Mouse (Mus musculus) midbrain, embryonic 10.5 days (tissue): Measurements from ENCODE around the gene Cep164. TPM values are rescaled to one million over a fixed set of nuclear protein-coding genes. Genes with fewer than 3 reads are reported as not detected.
"Not testable (repeated sequence)": the region's sequence is repeated elsewhere in the genome, so short reads cannot be mapped to it uniquely, and the experiment has no call there.

Source experiments
- DNase-seq: peaks from one replicate; pipeline ENCODE4 v3.0.0-alpha.2; 2017; ENCODE audit warnings: low spot score
- H3K27ac ChIP-seq: fragments of 300-500 bp; sonication (generic); replicated peaks from 2 replicates; pipeline ENCODE4 v1.5.1; 2016; ENCODE audit warnings: mild to moderate bottlenecking
- H3K27me3 ChIP-seq: fragments of 300-500 bp; sonication (generic); 2 replicates; pipeline ENCODE4 v1.6.1; 2016; ENCODE audit warnings: low read depth, mild to moderate bottlenecking; ENCODE audit not compliant: poor library complexity, severe bottlenecking
- H3K36me3 ChIP-seq: fragments of 300-500 bp; sonication (generic); 2 replicates; pipeline ENCODE4 v1.6.1; 2016; ENCODE audit warnings: mild to moderate bottlenecking, moderate library complexity
- H3K4me1 ChIP-seq: fragments of 300-500 bp; sonication (generic); 2 replicates; pipeline ENCODE4 v1.6.1; 2016
- H3K4me3 ChIP-seq: fragments of 300-500 bp; sonication (generic); 2 replicates; pipeline ENCODE4 v1.5.1; 2016; ENCODE audit warnings: mild to moderate bottlenecking, moderate library complexity
- H3K9me3 ChIP-seq: fragments of 300-500 bp; sonication (generic); replicated peaks from 2 replicates; pipeline ENCODE4 v1.6.1; 2016; ENCODE audit warnings: mild to moderate bottlenecking
- WGBS: fragments of 180-500 bp; shearing (Covaris S2); methylation state at CpG from one replicate; pipeline ENCODE4 v1.1.7; 2016; 5-methylcytosine and 5-hydroxymethylcytosine counted together
- polyA plus RNA-seq: library from polyadenylated mRNA; unstranded; fragments of >200 nt; fragmentation: Nextera tagmentation; extraction: Ambion mirVana; gene quantifications from 2 replicates; pipeline ENCODE4 v1.2.1, GENCODE M21; 2016

Gene Cep164
- polyA plus RNA-seq, 1 experiment from 2014 or later = 17.0 TPM

- Histone ChIP-seq H3K4me3 (no peak overlapping the region), H3K4me1 (peaks cover 22% of the 10 kb centered on the region; the same call in 1 of the 2 replicates), H3K36me3 (no peaks in the 10 kb centered on the region), H3K27ac (no peak overlapping the region), H3K9me3 (no peaks in the 10 kb centered on the region), H3K27me3 (no peaks in the 10 kb centered on the region)
- 90% methylated on average over 5 of the region's 5 CpGs for WGBS
- no peak for DNase-seq
Measured at GRCm38 (mm10) chr9:45846891-45847460, 18.5 kb upstream of the Cep164 start.

- H3K4me1 ChIP-seq = peaks cover 27% of the 10 kb centered on the region
- H3K27me3 ChIP-seq, DNase-seq, H3K9me3 ChIP-seq, H3K36me3 ChIP-seq, H3K4me3 ChIP-seq, H3K27ac ChIP-seq: not testable (repeated sequence)
- WGBS = 77% methylated on average over 2 of the region's 2 CpGs
Measured at GRCm38 (mm10) chr9:45846176-45846575, 17.7 kb upstream of the Cep164 start.

- 85% methylated on average over 3 of the region's 3 CpGs for WGBS
- peaks cover 30% of the 10 kb centered on the region for H3K4me1 ChIP-seq
- no peak overlapping the region for H3K4me3 ChIP-seq
- H3K36me3 ChIP-seq = no peaks in the 10 kb centered on the region
- H3K27ac ChIP-seq = no peak overlapping the region
- DNase-seq = no peak
- H3K9me3 ChIP-seq = no peaks in the 10 kb centered on the region
- no peaks in the 10 kb centered on the region for H3K27me3 ChIP-seq
Measured at GRCm38 (mm10) chr9:45845541-45845940, 17.1 kb upstream of the Cep164 start.

DNA sequence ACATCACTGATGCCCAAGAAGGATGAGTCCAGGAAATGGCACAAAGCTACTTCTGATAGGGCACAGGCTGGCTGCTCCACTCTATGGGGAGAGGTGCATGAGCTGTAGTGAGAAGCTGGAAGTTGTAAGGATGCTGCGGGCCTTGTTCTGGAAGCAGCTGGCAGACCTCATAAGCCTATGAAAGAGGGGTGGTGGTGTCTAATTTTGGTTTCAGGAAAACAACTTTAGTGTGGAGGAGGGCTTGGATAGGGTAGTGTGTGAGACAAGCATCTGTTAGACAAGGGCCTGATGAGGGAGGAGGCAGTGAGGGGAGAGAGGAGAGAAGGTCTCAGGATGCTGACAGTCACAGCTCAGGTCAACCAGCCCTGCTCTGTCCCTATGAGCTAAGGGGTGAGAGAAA, 15.3 kb upstream of the Cep164 start:
- H3K27me3 ChIP-seq = no peaks in the 10 kb centered on the region
- WGBS = 94% methylated on average over 1 of the region's 1 CpGs

DNA sequence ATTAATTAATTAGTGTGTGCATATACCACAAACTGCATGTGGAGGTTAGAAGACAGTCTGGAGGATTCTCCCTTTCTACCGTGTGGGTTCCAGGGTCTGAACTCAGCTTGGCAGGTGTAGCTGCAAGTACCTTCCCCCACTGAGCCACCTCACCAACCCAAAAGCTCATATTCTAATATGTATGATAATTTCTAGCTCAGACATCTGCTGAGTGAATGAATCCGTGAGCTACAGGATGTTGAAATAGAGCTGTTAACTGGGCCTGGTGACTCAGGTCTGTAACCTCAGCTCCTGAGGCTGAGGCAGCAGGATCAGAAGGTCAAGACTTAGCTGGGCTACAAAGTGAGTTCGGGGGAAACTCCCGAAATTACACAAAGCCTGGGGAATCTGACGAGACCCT, 14.5 kb upstream of the Cep164 start:
- no peak overlapping the region for H3K27ac ChIP-seq
- DNase-seq = no peak
- H3K4me1 ChIP-seq = peaks cover 52% of the 10 kb centered on the region
- no peaks in the 10 kb centered on the region for H3K36me3 ChIP-seq
- 85% methylated on average over 5 of the region's 5 CpGs for WGBS
- H3K27me3 ChIP-seq = no peaks in the 10 kb centered on the region
- H3K9me3 ChIP-seq = no peaks in the 10 kb centered on the region
- H3K4me3 ChIP-seq = no peak overlapping the region

More for the DNA sequence above, 15.3 kb upstream of the Cep164 start:
- no peak for DNase-seq
- Histone ChIP-seq H3K27ac (no peak overlapping the region), H3K36me3 (no peaks in the 10 kb centered on the region), H3K9me3 (no peaks in the 10 kb centered on the region), H3K4me1 (peaks cover 47% of the 10 kb centered on the region), H3K4me3 (no peak overlapping the region)

DNA sequence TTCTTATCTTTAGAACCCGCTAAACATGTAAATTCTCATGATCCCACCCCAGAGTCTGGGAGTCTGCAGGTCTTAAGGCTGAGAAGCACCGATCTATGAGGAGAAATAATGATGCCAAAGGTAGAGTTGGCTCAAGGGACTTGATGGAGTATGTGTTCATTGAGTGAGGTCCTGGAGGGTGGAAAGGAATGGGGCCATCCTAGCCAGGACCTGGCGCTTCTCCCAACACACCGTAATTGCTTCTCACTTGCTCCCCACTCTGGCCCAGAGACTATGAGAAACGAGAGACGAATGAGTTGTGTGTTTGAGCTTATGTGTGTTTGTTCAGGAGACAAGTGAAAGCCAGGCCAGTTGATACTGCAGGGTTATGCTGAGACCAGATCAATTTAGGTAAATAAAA, 13.0 kb upstream of the Cep164 start:
- H3K27ac ChIP-seq = no peak overlapping the region
- H3K4me1 ChIP-seq = peaks cover 51% of the 10 kb centered on the region
- H3K27me3 ChIP-seq = no peaks in the 10 kb centered on the region
- DNase-seq = no peak
- H3K9me3 ChIP-seq = no peaks in the 10 kb centered on the region
- WGBS = 85% methylated on average over 6 of the region's 6 CpGs
- no peaks in the 10 kb centered on the region for H3K36me3 ChIP-seq
- H3K4me3 ChIP-seq = no peak overlapping the region

GRCm38 (mm10) chr9:45840331-45840730, 11.8 kb upstream of the Cep164 start:
- WGBS = 82% methylated on average over 5 of the region's 5 CpGs
- H3K27me3 ChIP-seq = no peaks in the 10 kb centered on the region
- H3K27ac ChIP-seq = no peak overlapping the region
- no peak for DNase-seq
- peak overlapping the region; percentile 89 for H3K4me3 ChIP-seq
- H3K4me1 ChIP-seq = peaks cover 46% of the 10 kb centered on the region
- no peaks in the 10 kb centered on the region for H3K36me3 ChIP-seq
- no peaks in the 10 kb centered on the region for H3K9me3 ChIP-seq

- Histone ChIP-seq H3K27ac (no peak overlapping the region), H3K27me3 (no peaks in the 10 kb centered on the region), H3K9me3 (no peaks in the 10 kb centered on the region), H3K4me3 (peak overlapping the region; percentile 89), H3K4me1 (peaks cover 44% of the 10 kb centered on the region), H3K36me3 (no peaks in the 10 kb centered on the region)
- no peak for DNase-seq
- WGBS = 75% methylated on average over 7 of the region's 7 CpGs
Measured at GRCm38 (mm10) chr9:45839982-45840300, 11.4 kb upstream of the Cep164 start.

DNA sequence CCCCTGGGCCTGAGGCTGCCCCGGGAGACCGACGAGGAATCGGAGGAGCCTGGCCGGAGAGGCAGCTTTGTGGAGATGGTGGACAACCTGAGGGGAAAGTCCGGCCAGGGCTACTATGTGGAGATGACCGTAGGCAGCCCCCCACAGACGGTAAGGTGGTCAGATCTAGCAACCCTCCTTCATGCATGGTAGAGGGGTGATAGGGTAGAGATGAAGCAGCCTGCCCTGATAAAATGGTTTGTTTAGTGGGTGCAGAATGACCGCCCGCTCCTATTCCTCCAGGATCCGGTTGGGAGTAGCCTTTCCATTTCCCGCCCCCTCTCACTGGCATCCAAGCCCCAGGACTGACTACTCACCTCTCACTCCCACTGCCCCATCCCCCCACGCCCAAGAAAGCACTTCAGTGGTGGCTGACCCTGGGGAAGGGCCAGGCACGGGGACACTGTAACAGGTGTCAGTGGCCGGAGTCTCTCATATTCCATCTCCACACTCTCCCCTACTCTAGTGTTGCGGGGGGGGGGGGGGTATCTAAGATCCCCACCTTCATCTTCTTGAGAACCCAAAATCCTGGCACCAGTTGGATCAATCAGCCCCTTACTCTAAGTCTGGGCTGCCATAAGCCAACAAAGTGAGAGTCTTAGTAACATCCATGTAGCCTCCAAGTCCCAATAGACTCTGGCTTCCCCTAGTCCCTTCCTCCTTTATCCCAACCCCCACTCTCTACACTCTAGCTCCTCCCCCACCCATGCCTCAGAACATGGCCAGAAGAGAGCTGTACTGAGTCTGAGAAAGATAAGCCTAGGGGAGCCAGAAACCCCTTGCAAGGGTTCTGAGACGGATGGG, 10.9 kb upstream of the Cep164 start:
- 14% methylated on average over 17 of the region's 17 CpGs for WGBS
- H3K36me3 ChIP-seq = no peaks in the 10 kb centered on the region
- no peak for DNase-seq

DNA sequence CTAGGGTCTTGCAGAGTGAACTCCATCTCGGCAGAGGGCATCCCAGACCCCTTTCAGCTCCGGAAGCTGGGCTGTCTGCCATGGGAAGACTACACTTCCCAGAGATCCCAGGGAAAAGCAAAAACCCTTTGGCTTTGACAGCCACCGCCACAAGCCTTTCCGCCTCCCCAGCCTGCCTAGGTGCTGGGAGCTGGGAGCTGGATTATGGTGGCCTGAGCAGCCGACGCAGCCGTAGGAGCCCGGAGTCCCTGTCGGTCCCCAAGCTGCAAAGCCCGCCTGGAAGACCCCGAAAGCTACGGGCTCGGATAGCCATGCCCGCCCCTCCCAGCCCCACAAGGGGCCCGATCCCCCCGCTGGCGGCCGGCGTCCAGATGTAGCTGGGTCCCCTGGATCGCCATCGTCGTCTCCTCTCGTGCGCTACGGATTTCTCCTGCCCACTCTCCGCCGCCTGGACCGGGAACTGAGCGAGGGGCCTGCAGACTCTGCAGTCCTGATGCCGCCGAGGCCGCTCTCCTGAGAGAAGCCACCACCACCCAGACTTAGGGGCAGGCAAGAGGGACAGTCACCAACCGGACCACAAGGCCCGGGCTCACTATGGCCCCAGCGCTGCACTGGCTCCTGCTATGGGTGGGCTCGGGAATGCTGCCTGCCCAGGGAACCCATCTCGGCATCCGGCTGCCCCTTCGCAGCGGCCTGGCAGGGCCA, 10.1 kb upstream of the Cep164 start, which contains the start of gene Bace1:
TSS of gene Bace1 (plus strand) at position 147 of the 705 bp plus-strand sequence.
- H3K9me3 ChIP-seq = no peaks in the 10 kb centered on the region
- H3K27ac ChIP-seq = peak within 1 kb of the TSS; percentile 82
- WGBS = under 1% methylated on average over 40 of the region's 40 CpGs
- H3K4me3 ChIP-seq = peak within 1 kb of the TSS; percentile 89
- no peaks in the 10 kb centered on the region for H3K36me3 ChIP-seq
- H3K4me1 ChIP-seq = peaks cover 44% of the 10 kb centered on the region
- peak; percentile 79 for DNase-seq
- H3K27me3 ChIP-seq = no peaks in the 10 kb centered on the region

More for the DNA sequence above, 10.9 kb upstream of the Cep164 start:
- Histone ChIP-seq H3K27ac (peak overlapping the region; percentile 82), H3K9me3 (no peaks in the 10 kb centered on the region), H3K4me1 (peaks cover 44% of the 10 kb centered on the region), H3K27me3 (no peaks in the 10 kb centered on the region), H3K4me3 (peak overlapping the region; percentile 89)

- H3K9me3 ChIP-seq = no peaks in the 10 kb centered on the region
- WGBS = 27% methylated on average over 4 of the region's 4 CpGs
- H3K27me3 ChIP-seq = no peaks in the 10 kb centered on the region
- H3K4me1 ChIP-seq = peaks cover 44% of the 10 kb centered on the region
- peak overlapping the region; percentile 82; the same call in 1 of the 2 replicates for H3K27ac ChIP-seq
- DNase-seq = no peak
- H3K36me3 ChIP-seq = no peaks in the 10 kb centered on the region
- peak overlapping the region; percentile 89 for H3K4me3 ChIP-seq
Measured at GRCm38 (mm10) chr9:45838069-45838433, 9.6 kb upstream of the Cep164 start.

- Histone ChIP-seq H3K27me3 (no peaks in the 10 kb centered on the region), H3K9me3 (0 out of 2 replicates have a peak, but pooled peaks cover 3% of the 10 kb centered on the region), H3K4me3 (no peak overlapping the region), H3K27ac (no peak overlapping the region), H3K36me3 (no peaks in the 10 kb centered on the region), H3K4me1 (peaks cover 7% of the 10 kb centered on the region)
- 85% methylated on average over 2 of the region's 2 CpGs for WGBS
- no peak for DNase-seq
Measured at GRCm38 (mm10) chr9:45833461-45833860, 5.0 kb upstream of the Cep164 start.

GRCm38 (mm10) chr9:45832898-45833297, 4.4 kb upstream of the Cep164 start:
- Histone ChIP-seq H3K36me3 (no peaks in the 10 kb centered on the region), H3K4me3 (no peak overlapping the region), H3K27me3 (no peaks in the 10 kb centered on the region), H3K9me3 (0 out of 2 replicates have a peak, but pooled peaks cover 3% of the 10 kb centered on the region), H3K4me1 (peaks cover 8% of the 10 kb centered on the region), H3K27ac (no peak overlapping the region)
- no peak for DNase-seq
- WGBS = 94% methylated on average over 2 of the region's 2 CpGs
